Mouse (Mus musculus) hindbrain, postnatal 0 days (tissue): ENCODE results near the gene Sik1. TPM values are rescaled to one million over a fixed set of nuclear protein-coding genes. Genes with fewer than 3 reads are reported as not detected.

Source experiments
- ATAC-seq: fragments of 200-750 bp; cut with Nextera tagmentation; 2 replicates; pipeline ENCODE4 v1.8.0; 2017; ENCODE audit warnings: mild to moderate bottlenecking, moderate TSS enrichment, moderate library complexity
- DNase-seq: peaks from one replicate; pipeline ENCODE4 v3.0.0-alpha.2; 2015; ENCODE audit warnings: low spot score
- H3K27ac ChIP-seq: fragments of 300-500 bp; sonication (generic); 2 replicates; pipeline ENCODE4 v1.5.1; 2014; ENCODE audit warnings: mild to moderate bottlenecking
- H3K27me3 ChIP-seq: fragments of 300-500 bp; sonication (generic); 2 replicates; pipeline ENCODE4 v1.6.1; 2014; ENCODE audit warnings: low read length, mixed read lengths; ENCODE audit not compliant: insufficient read depth
- H3K36me3 ChIP-seq: fragments of 300-500 bp; sonication (generic); 2 replicates; pipeline ENCODE4 v1.6.1; 2014; ENCODE audit warnings: low read length, mixed read lengths; ENCODE audit not compliant: insufficient read depth
- H3K4me1 ChIP-seq: fragments of 300-500 bp; sonication (generic); 2 replicates; pipeline ENCODE4 v1.6.1; 2014; ENCODE audit warnings: antibody characterized with exemption, low read length, mixed read lengths; ENCODE audit not compliant: insufficient read depth
- H3K4me2 ChIP-seq: fragments of 300-500 bp; sonication (generic); 2 replicates; pipeline ENCODE4 v1.6.1; 2014; ENCODE audit warnings: low read depth, mild to moderate bottlenecking, low read length, moderate library complexity, mixed read lengths
- H3K4me3 ChIP-seq: fragments of 300-500 bp; sonication (generic); 2 replicates; pipeline ENCODE4 v1.5.1; 2014; ENCODE audit warnings: low read length
- H3K9ac ChIP-seq: fragments of 300-500 bp; sonication (generic); replicated peaks from 2 replicates; pipeline ENCODE4 v1.6.1; 2014; ENCODE audit warnings: mild to moderate bottlenecking, low read length, moderate library complexity, mixed read lengths
- H3K9me3 ChIP-seq: fragments of 300-500 bp; sonication (generic); 2 replicates; pipeline ENCODE4 v1.6.1; 2016; ENCODE audit warnings: low read length, mixed read lengths
- CTCF ChIP-seq: IDR thresholded peaks from 2 replicates; pipeline ENCODE4 v1.5.1; 2016; ENCODE audit warnings: antibody characterized with exemption, control low read depth, low read depth
- WGBS: fragments of 180-500 bp; shearing (Covaris S2); extraction: QIAGEN DNeasy Blood & Tissue Kit; methylation state at CpG from one replicate; pipeline ENCODE4 v1.1.7; 2014; 5-methylcytosine and 5-hydroxymethylcytosine counted together
- polyA plus RNA-seq: library from polyadenylated mRNA; unstranded; fragments of >200 nt; fragmentation: Nextera tagmentation; extraction: Ambion mirVana; gene quantifications from 2 replicates; pipeline ENCODE4 v1.2.1, GENCODE M21; 2015
- total RNA-seq: library from RNA; depleted of rRNA; stranded (reverse); fragments of >200 nt; gene quantifications from 2 replicates; pipeline ENCODE4 v1.2.3, GENCODE M21; 2014

The Sik1 gene
- total and polyA plus RNA-seq, 2 experiments from 2014 or later = 18.1 to 39.6 TPM

DNA sequence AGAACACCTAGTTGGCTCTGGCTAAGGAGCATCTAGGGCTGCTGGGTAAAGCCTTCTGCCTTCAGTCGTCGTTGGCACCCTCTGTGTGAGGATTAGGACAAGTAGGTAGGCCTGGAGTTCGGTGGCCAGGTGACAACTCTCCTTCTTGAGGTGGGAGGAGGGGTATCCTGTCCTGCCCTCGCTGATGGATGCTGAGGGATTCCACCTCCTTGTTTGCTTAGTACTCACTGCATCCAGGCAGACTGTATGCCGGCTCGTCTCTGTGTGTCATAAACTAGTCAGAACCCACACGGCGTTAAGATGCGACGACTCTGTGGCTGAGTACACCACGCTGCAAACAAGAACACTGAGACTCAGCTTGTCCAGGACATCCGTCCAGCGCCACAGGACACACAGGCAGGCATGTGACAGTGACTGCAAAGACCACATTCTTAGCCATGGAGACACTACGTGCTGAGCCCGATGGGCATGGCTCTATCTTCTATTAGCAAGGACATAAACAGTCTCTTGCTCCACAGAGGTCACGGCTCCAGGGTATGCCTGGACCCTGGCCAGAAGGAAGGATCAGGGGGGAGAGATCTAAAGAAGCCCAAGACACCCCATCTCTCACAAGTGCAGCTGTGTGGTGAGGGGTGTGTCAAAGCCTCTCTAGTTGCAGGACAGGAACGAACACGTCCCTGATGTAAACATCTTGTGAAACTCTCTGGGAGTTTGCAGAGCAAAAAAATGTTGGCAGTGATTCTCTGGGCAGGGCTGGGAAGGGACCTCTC is 13.6 kb downstream of the Sik1 start:
- WGBS = 54% methylated on average over 18 of the region's 18 CpGs

DNA sequence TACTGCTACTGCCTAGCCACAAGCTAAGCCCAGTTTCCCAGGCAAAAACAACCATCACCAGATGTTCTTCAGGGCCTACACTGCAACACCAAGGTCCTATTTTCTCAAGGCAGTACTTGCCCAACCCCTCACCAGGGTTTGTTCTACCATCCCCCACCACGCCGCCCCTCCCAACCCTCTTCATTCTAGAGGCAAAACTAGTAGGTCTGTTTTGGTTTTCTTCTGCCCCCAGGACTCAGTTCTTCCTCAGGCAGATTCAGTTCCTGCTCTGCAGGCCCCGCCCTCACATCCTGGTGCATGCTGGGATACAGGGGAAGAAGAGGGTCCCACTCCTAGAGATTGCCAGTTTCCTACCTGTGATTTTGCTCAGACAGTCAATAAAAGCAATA is 14.2 kb downstream of the Sik1 start:
- Histone ChIP-seq H3K4me3 (no peak overlapping the region), H3K9ac (no peak overlapping the region), H3K4me1 (no peaks in the 10 kb centered on the region), H3K4me2 (no peak overlapping the region), H3K36me3 (peaks cover 4% of the 10 kb centered on the region; the same call in 1 of the 2 replicates), H3K27me3 (no peaks in the 10 kb centered on the region), H3K27ac (no peak overlapping the region), H3K9me3 (no peaks in the 10 kb centered on the region)
- 78% methylated on average over 3 of the region's 3 CpGs for WGBS
- no peak for TF ChIP-seq CTCF
- no peak for DNase-seq
- ATAC-seq = no peak

More for the DNA sequence above, 13.6 kb downstream of the Sik1 start:
- Histone ChIP-seq H3K9ac (no peak overlapping the region), H3K4me1 (no peaks in the 10 kb centered on the region), H3K4me3 (no peak overlapping the region), H3K9me3 (no peaks in the 10 kb centered on the region), H3K36me3 (peaks cover 9% of the 10 kb centered on the region), H3K4me2 (no peak overlapping the region), H3K27me3 (no peaks in the 10 kb centered on the region), H3K27ac (no peak overlapping the region)
- TF ChIP-seq CTCF = no peak
- no peak; the same call in 1 of the 2 replicates for ATAC-seq
- no peak for DNase-seq

DNA sequence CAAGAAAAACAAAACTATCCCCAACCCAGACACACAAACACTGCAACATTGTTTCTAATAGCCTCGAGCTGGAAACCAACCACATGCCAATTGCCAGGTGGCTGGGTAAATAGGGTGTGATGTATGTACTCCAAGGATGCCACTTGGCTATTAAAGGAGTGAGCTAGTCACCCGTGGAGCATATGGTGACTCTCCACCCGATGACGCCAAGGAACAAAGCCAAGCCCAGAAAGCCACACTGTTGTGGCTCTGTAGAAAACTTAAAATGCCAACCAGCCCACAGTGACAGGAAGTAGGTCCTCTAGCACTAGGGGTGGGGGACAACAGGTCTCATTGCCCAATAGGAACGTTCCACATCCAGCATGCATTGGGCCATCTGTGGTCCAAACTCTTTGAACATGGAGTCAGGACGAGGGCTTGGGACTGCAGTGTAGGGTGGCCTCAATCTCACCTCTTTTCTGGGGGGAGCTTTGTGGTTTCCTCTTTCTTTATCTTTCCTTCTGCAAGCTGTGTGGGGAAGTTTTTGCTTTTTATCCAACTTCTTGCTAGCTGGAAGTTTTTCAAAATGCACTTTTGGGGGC is 15.1 kb downstream of the Sik1 start:
- TF ChIP-seq CTCF = no peak
- Histone ChIP-seq H3K27me3 (no peaks in the 10 kb centered on the region), H3K27ac (no peak overlapping the region), H3K4me1 (no peaks in the 10 kb centered on the region), H3K4me3 (no peak overlapping the region), H3K4me2 (no peak overlapping the region), H3K9ac (no peak overlapping the region), H3K9me3 (no peaks in the 10 kb centered on the region), H3K36me3 (no peaks in the 10 kb centered on the region; the same call in 1 of the 2 replicates)
- no peak for ATAC-seq
- 57% methylated on average over 6 of the region's 6 CpGs for WGBS
- DNase-seq = no peak

DNA sequence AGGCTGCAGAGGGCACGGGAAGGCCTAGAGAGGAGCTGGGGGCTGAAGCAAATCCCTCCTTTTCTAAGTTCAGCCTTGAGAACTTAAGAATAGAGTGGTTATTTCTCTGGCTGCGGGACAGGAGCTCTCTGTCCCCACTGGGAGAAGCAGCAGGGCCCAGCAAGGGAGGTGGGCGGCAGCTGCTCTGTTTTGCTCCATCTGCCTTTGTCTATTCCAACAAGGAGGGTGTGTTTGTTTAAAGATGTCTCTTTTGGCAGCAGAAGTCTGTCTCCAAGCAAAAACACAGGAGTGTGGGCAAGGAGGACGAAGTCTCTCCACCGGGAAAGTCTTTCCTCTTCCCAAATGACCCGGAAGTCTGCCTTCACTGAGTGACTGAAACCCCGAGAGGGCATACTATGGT is 18.8 kb downstream of the Sik1 start:
- no peak for TF ChIP-seq CTCF
- no peak overlapping the region for H3K9ac ChIP-seq

DNA sequence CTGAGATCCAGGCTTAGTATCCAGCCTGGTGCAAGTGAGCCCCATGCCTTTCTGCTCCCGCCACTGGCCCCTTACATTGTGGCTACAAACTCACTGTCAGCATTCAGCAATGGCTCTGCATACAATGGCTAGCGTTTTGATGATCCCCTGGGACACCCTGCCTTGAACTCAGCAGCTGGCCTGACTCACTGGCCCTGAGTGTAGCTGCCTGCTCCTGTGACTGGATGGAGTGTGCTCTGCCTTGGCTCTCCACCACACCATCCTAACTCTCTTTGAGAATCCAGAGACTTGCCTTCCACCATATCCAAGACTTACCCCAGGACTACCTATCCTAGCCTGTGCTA is 19.4 kb downstream of the Sik1 start:
- 74% methylated on average over 2 of the region's 2 CpGs for WGBS
- Histone ChIP-seq H3K36me3 (no peaks in the 10 kb centered on the region), H3K27me3 (no peaks in the 10 kb centered on the region), H3K4me1 (no peaks in the 10 kb centered on the region), H3K9me3 (no peaks in the 10 kb centered on the region), H3K4me3 (no peak overlapping the region), H3K4me2 (no peak overlapping the region), H3K27ac (no peak overlapping the region), H3K9ac (no peak overlapping the region)
- no peak for DNase-seq
- TF ChIP-seq CTCF = no peak
- ATAC-seq = no peak

More for the DNA sequence above, 18.8 kb downstream of the Sik1 start:
- no peak overlapping the region for H3K4me2 ChIP-seq
- H3K4me3 ChIP-seq = no peak overlapping the region
- H3K27ac ChIP-seq = no peak overlapping the region
- 48% methylated on average over 7 of the region's 7 CpGs for WGBS
- no peak for DNase-seq
- H3K27me3 ChIP-seq = no peaks in the 10 kb centered on the region
- H3K36me3 ChIP-seq = no peaks in the 10 kb centered on the region
- no peaks in the 10 kb centered on the region for H3K4me1 ChIP-seq
- no peaks in the 10 kb centered on the region for H3K9me3 ChIP-seq
- no peak for ATAC-seq

DNA sequence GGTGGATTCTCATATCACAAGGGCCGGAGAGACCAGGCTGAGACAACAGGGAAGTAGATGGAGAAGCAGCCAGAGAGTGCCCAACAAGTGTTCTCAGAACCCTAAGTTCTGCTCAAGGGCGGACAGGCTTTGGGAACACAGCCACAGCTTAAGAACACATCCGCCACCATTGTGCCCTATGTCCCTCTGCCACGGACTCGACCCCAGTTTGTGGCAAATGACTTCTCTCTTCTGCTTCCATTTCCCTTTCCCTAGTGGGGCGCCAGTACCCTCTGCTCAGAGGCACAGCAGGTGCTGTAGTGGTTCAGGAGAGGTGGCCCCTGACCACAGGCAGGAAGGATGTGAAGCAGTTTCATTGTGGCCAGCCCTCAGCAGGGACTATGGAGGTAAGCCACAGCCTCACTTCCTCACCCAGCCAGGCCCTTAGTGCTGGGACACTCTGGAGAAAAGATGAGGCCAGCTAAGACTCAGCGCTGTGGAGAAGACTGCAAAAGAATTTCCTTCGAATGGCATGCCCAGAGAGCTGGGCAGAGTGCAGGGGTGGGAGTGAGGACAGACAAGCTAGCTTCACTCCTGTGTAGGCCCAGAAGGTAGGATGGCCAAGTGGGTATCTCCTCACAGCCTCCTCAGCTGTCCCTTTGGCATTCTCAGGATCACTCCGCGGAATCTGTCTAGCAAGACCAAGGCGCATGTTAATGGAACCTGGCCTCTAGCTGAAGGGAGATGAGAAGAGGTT is 19.9 kb downstream of the Sik1 start:
- Histone ChIP-seq H3K4me3 (no peak overlapping the region), H3K36me3 (no peaks in the 10 kb centered on the region), H3K27ac (no peak overlapping the region), H3K27me3 (no peaks in the 10 kb centered on the region), H3K4me1 (no peaks in the 10 kb centered on the region), H3K4me2 (no peak overlapping the region), H3K9me3 (no peaks in the 10 kb centered on the region), H3K9ac (no peak overlapping the region)
- no peak for ATAC-seq
- DNase-seq = no peak
- 93% methylated on average over 11 of the region's 11 CpGs for WGBS
- no peak for TF ChIP-seq CTCF
